Mouse (Mus musculus) ES-Bruce4 (cell line): ENCODE measurements at regions not wholly inside any gene's neighbourhood (a gene's known extent, or its start where the extent isn't known, plus 50 kb on each side); places are given as distances from the start of the nearest gene placed in this dataset.

Experiments
- H3K27ac ChIP-seq: 2 replicates; pipeline ENCODE4 v1.5.1; 2012; ENCODE audit warnings: low read length, inconsistent platforms; ENCODE audit not compliant: insufficient read depth
- H3K27me3 ChIP-seq: 2 replicates; pipeline ENCODE4 v1.6.1; 2012; ENCODE audit warnings: mild to moderate bottlenecking, low read length, inconsistent platforms; ENCODE audit not compliant: control insufficient read depth, poor library complexity, insufficient read depth, severe bottlenecking
- H3K36me3 ChIP-seq: 2 replicates; pipeline ENCODE4 v1.6.1; 2012; ENCODE audit warnings: inconsistent platforms, mild to moderate bottlenecking, low read length, moderate library complexity; ENCODE audit not compliant: control insufficient read depth, poor library complexity, insufficient read depth, severe bottlenecking
- H3K4me1 ChIP-seq: one replicate; pipeline ENCODE4 v1.8.1; 2011; ENCODE audit warnings: low read length; ENCODE audit not compliant: control insufficient read depth, insufficient read depth
- H3K4me3 ChIP-seq: 2 replicates; pipeline ENCODE4 v1.5.1; 2011; ENCODE audit warnings: low read depth, mild to moderate bottlenecking, low read length
- H3K9ac ChIP-seq: 2 replicates; pipeline ENCODE4 v1.6.1; 2012; ENCODE audit warnings: low read depth, mild to moderate bottlenecking, inconsistent platforms; ENCODE audit not compliant: poor library complexity, severe bottlenecking
- H3K9me3 ChIP-seq: replicated peaks from 2 replicates; pipeline ENCODE4 v1.6.1; 2012; ENCODE audit warnings: mild to moderate bottlenecking, low read length, inconsistent platforms; ENCODE audit not compliant: control insufficient read depth, poor library complexity, insufficient read depth, severe bottlenecking
- CTCF ChIP-seq: IDR thresholded peaks from one replicate; pipeline ENCODE4 v1.8.1; 2011; ENCODE audit warnings: low read depth, low read length
- EP300 ChIP-seq: IDR thresholded peaks from 2 replicates; pipeline ENCODE4 v1.6.1; 2011; ENCODE audit warnings: low read depth, low read length; ENCODE audit not compliant: insufficient read depth
- POLR2A ChIP-seq: IDR thresholded peaks from one replicate; pipeline ENCODE4 v1.8.1; 2011; ENCODE audit warnings: low read length; ENCODE audit not compliant: insufficient read depth

DNA sequence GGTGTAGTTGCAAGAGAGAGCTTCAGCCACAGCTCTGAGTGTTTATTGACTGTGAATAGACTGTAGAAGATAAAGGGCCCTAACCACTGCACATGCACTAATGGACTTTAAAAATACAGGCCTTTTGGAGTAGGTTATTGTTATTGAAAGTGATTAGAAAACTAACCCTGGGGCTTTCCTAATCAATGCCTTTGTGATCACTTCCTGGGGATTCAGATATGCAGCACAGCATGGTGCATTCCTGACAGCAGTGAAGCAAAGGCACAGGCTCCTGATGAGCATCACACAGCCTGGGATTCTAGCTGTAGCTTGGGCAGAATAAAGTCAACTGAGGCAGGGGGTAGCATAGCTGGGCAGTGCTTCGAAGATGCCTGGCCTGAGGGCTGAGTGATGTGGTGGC lies 87.3 kb downstream of the Gm11077 start:
- H3K36me3 ChIP-seq, result no peaks in the 10 kb centered on the region
- H3K27me3 ChIP-seq, result no peaks in the 10 kb centered on the region
- no peak for TF ChIP-seq CTCF
- 0 out of 2 replicates have a peak, but pooled peaks have one; percentile 24 for TF ChIP-seq EP300
- H3K9ac ChIP-seq, result no peak overlapping the region
- no peaks in the 10 kb centered on the region for H3K9me3 ChIP-seq
- H3K4me3 ChIP-seq, result no peak overlapping the region
- H3K4me1 ChIP-seq, result peaks cover 4% of the 10 kb centered on the region
- no peak overlapping the region for H3K27ac ChIP-seq

DNA sequence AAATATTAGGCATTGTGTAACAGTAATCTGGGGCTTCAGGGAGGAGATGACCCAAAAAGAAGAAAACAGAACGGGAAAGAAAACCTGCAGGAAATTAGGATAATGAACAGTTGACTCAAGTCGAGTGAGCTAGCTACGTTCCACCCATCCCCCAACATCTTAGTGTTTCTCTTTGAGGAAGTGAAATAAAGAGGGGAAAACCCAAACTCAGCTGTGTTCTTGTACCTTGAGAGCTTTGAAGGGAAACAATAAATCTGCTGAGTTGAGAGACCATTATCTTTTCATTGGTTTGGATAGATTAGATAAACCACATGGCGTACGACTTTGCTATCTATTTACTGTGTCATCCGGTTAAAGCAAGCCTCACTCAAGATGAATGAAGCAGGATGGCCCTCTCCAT lies 87.7 kb downstream of the Gm11077 start:
- Histone ChIP-seq H3K27ac (no peak overlapping the region), H3K9ac (no peak overlapping the region), H3K4me3 (no peak overlapping the region), H3K36me3 (no peaks in the 10 kb centered on the region), H3K9me3 (no peaks in the 10 kb centered on the region), H3K4me1 (peaks cover 4% of the 10 kb centered on the region), H3K27me3 (no peaks in the 10 kb centered on the region)
- no peak for TF ChIP-seq CTCF
- no peak for TF ChIP-seq EP300
- TF ChIP-seq POLR2A, result no peak

- Histone ChIP-seq H3K27me3 (no peaks in the 10 kb centered on the region), H3K9ac (no peak overlapping the region), H3K4me3 (no peak overlapping the region), H3K4me1 (peaks cover 4% of the 10 kb centered on the region), H3K36me3 (no peaks in the 10 kb centered on the region), H3K9me3 (no peaks in the 10 kb centered on the region), H3K27ac (no peak overlapping the region)
- no peak for TF ChIP-seq POLR2A
- no peak for TF ChIP-seq EP300
- no peak for TF ChIP-seq CTCF
Observed at GRCm38 (mm10) chr6:140819451-140819878, 90.4 kb downstream of the Gm11077 start.

GRCm38 (mm10) chr6:140826522-140826921 lies 97.4 kb downstream of the Gm11077 start:
- TF ChIP-seq EP300 (no peak), POLR2A (no peak), CTCF (no peak)
- H3K9me3 ChIP-seq, result no peaks in the 10 kb centered on the region
- H3K4me3 ChIP-seq, result no peak overlapping the region
- no peaks in the 10 kb centered on the region for H3K27me3 ChIP-seq
- H3K9ac ChIP-seq, result no peak overlapping the region
- H3K4me1 ChIP-seq, result no peaks in the 10 kb centered on the region
- no peak overlapping the region for H3K27ac ChIP-seq
- H3K36me3 ChIP-seq, result no peaks in the 10 kb centered on the region

- no peak for TF ChIP-seq CTCF
- no peak for TF ChIP-seq EP300
- TF ChIP-seq POLR2A, result no peak
- Histone ChIP-seq H3K27me3 (no peaks in the 10 kb centered on the region), H3K9ac (no peak overlapping the region), H3K27ac (no peak overlapping the region), H3K4me1 (no peaks in the 10 kb centered on the region), H3K36me3 (no peaks in the 10 kb centered on the region), H3K4me3 (no peak overlapping the region), H3K9me3 (no peaks in the 10 kb centered on the region)
Observed at GRCm38 (mm10) chr6:140827651-140828050, 98.6 kb downstream of the Gm11077 start.

- Histone ChIP-seq H3K36me3 (no peaks in the 10 kb centered on the region), H3K4me3 (no peak overlapping the region), H3K9ac (no peak overlapping the region), H3K9me3 (no peaks in the 10 kb centered on the region), H3K27ac (no peak overlapping the region), H3K27me3 (no peaks in the 10 kb centered on the region), H3K4me1 (no peaks in the 10 kb centered on the region)
- no peak for TF ChIP-seq POLR2A
- no peak for TF ChIP-seq CTCF
Observed at GRCm38 (mm10) chr6:140843292-140843991, 114.4 kb downstream of the Gm11077 start.
